ENCODE assay signal across 9 mouse cellular contexts in the genomic region with DNA sequence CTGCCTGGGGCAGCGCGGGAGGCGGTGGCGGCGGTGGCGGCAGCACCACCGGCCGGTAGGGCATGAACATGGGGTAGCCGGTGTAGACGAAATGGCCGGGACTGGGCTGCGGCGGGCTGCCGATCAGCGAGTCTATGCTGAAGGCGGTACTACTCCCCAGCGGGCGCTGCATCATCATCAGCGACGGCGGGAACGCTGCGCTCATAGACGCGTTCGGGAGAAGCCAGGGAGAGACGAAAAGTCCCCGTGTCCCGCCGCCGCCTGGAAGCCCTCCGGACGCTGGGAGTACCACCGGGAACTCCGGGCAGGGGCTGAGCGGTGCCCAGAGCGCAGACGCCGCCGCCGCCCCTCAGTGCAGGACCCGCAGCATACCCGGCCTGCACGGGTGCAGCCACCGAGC. TPM values are rescaled to one million over a fixed set of nuclear protein-coding genes. Genes with fewer than 3 reads are reported as not detected.
A peak's percentile ranks its signal among the peaks of the same experiment; 100 is the strongest.
DNase-seq lines count a peak whose midpoint lies in the region; ATAC-seq lines count a peak whose summit lies in the region.
"Had no signal": no experiment of that assay in that cellular context is flagged by ENCODE, and none has a peak within 500 bp of the region (broad histone marks: within the 10 kb centered on the region; RNA-seq: fewer than 3 reads in every experiment).

No protein-coding gene starts in this region.

- ATAC-seq in liver, embryonic 11.5 days (replicated peaks; ENCODE audit: low FRiP score): peak; percentile 40
- peak; percentile 27; the same call in 1 of the 2 replicates for ATAC-seq in embryonic facial prominence, embryonic 14.5 days (ENCODE audit: low read depth)
- peak; percentile 37 for ATAC-seq in intestine, embryonic 15.5 days
- ATAC-seq in neural tube, embryonic 13.5 days (ENCODE audit: low read depth): peak; percentile 46
- no peak for ATAC-seq in megakaryocyte progenitor cell, adult 5-6 weeks (replicated peaks; ENCODE audit: poor library complexity)

- H3K4me2 ChIP-seq in liver, embryonic 11.5 days: peak overlapping the region; percentile 85
- peak overlapping the region; percentile 76 for H3K4me2 ChIP-seq in embryonic facial prominence, embryonic 14.5 days (ENCODE audit: low read depth, low read length)
- H3K4me2 ChIP-seq in intestine, embryonic 15.5 days (replicated peaks): peak overlapping the region; percentile 88
- peak overlapping the region; percentile 80 for H3K4me2 ChIP-seq in neural tube, embryonic 13.5 days

- peaks cover 99% of the 10 kb centered on the region for H3K27me3 ChIP-seq in liver, embryonic 11.5 days (replicated peaks; ENCODE audit: control insufficient read depth, insufficient read depth, low read length)
- peaks cover 100% of the 10 kb centered on the region for H3K27me3 ChIP-seq in embryonic facial prominence, embryonic 14.5 days (replicated peaks; ENCODE audit: control insufficient read depth, insufficient read depth, low read length)
- H3K27me3 ChIP-seq in intestine, embryonic 15.5 days (replicated peaks): peaks cover 90% of the 10 kb centered on the region
- H3K27me3 ChIP-seq in neural tube, embryonic 13.5 days: peaks cover 80% of the 10 kb centered on the region

- peak overlapping the region; percentile 25 for H3K9ac ChIP-seq in liver, embryonic 11.5 days (ENCODE audit: low read depth, low read length)
- peak overlapping the region; percentile 41; the same call in 1 of the 2 replicates for H3K9ac ChIP-seq in embryonic facial prominence, embryonic 14.5 days (ENCODE audit: low read depth, low read length)
- H3K9ac ChIP-seq in intestine, embryonic 15.5 days: peak overlapping the region; percentile 17; the same call in 1 of the 2 replicates
- peak overlapping the region; percentile 89 for H3K9ac ChIP-seq in neural tube, embryonic 13.5 days

- peak overlapping the region; percentile 54 for H3K4me3 ChIP-seq in liver, embryonic 11.5 days (ENCODE audit: low read depth, low read length)
- peak overlapping the region; percentile 45 for H3K4me3 ChIP-seq in embryonic facial prominence, embryonic 14.5 days (ENCODE audit: low read depth, low read length)
- H3K4me3 ChIP-seq in intestine, embryonic 15.5 days (replicated peaks): peak overlapping the region; percentile 39
- H3K4me3 ChIP-seq in neural tube, embryonic 13.5 days: peak overlapping the region; percentile 64

- H3K27ac ChIP-seq in liver, embryonic 11.5 days (ENCODE audit: low read depth, low read length): no peak overlapping the region
- H3K27ac ChIP-seq in embryonic facial prominence, embryonic 14.5 days (replicated peaks; ENCODE audit: low read depth, low read length): no peak overlapping the region
- no peak overlapping the region for H3K27ac ChIP-seq in intestine, embryonic 15.5 days
- H3K27ac ChIP-seq in neural tube, embryonic 13.5 days (replicated peaks): peak overlapping the region; percentile 83

- DNase-seq in liver, embryonic 11.5 days (ENCODE audit: low spot score): no peak
- no peak for DNase-seq in liver
- no peak for DNase-seq in embryonic facial prominence, embryonic 14.5 days (ENCODE audit: low spot score)
- DNase-seq in frontal cortex, postnatal 25 days (ENCODE audit: low spot score in 2 of 2): no peak
- no peak for DNase-seq in right cerebral cortex, postnatal 4 days

- no peaks in the 10 kb centered on the region for H3K36me3 ChIP-seq in liver, embryonic 11.5 days (ENCODE audit: control insufficient read depth, insufficient read depth, low read length)
- H3K36me3 ChIP-seq in embryonic facial prominence, embryonic 14.5 days (ENCODE audit: control insufficient read depth, insufficient read depth, low read length): no peaks in the 10 kb centered on the region
- no peaks in the 10 kb centered on the region for H3K36me3 ChIP-seq in intestine, embryonic 15.5 days
- no peaks in the 10 kb centered on the region for H3K36me3 ChIP-seq in neural tube, embryonic 13.5 days

- H3K4me1 ChIP-seq in liver, embryonic 11.5 days (replicated peaks; ENCODE audit: control insufficient read depth, insufficient read depth, low read length): peaks cover 12% of the 10 kb centered on the region
- peaks cover 21% of the 10 kb centered on the region for H3K4me1 ChIP-seq in embryonic facial prominence, embryonic 14.5 days (ENCODE audit: control insufficient read depth, insufficient read depth, low read length)
- H3K4me1 ChIP-seq in intestine, embryonic 15.5 days (replicated peaks): peaks cover 27% of the 10 kb centered on the region
- H3K4me1 ChIP-seq in neural tube, embryonic 13.5 days (replicated peaks): peaks cover 98% of the 10 kb centered on the region

- WGBS in liver, embryonic 11.5 days: 1% methylated on average over 39 of the region's 45 CpGs
- 0% methylated on average over 22 of the region's 45 CpGs for WGBS in embryonic facial prominence, embryonic 14.5 days
- WGBS in intestine, embryonic 15.5 days: under 1% methylated on average over 45 of the region's 45 CpGs
- WGBS in neural tube, embryonic 13.5 days: under 1% methylated on average over 45 of the region's 45 CpGs

- no peaks in the 10 kb centered on the region for H3K9me3 ChIP-seq in liver, embryonic 11.5 days (ENCODE audit: control insufficient read depth, low read length)
- H3K9me3 ChIP-seq in embryonic facial prominence, embryonic 14.5 days (ENCODE audit: control insufficient read depth, low read length): no peaks in the 10 kb centered on the region
- no peaks in the 10 kb centered on the region for H3K9me3 ChIP-seq in intestine, embryonic 15.5 days
- no peaks in the 10 kb centered on the region for H3K9me3 ChIP-seq in neural tube, embryonic 13.5 days

RNA-seq across cellular contexts. Expression of gene Gbx2, which starts 0.4 kb away (rescaled TPM):
- 2.2 and 2.9 TPM in 2 replicates for polyA plus RNA-seq in liver, embryonic 11.5 days (2014; fragmentation: Nextera tagmentation; extraction: Ambion mirVana)
- 0.18 and 0.39 TPM in 2 replicates for polyA plus RNA-seq in embryonic facial prominence, embryonic 14.5 days (2014; fragmentation: Nextera tagmentation; extraction: Ambion mirVana)
- 0.09 and 0.15 TPM in 2 replicates for polyA plus RNA-seq in intestine, embryonic 15.5 days (2015; fragmentation: Nextera tagmentation; extraction: Ambion mirVana)
- 42.7 and 44.6 TPM in 2 replicates for polyA plus RNA-seq in neural tube, embryonic 13.5 days (2015; fragmentation: Nextera tagmentation; extraction: Ambion mirVana)
- total RNA-seq in megakaryocyte progenitor cell, adult 5-6 weeks (2015): 1.0 TPM in 2 replicates
- total RNA-seq in megakaryocyte progenitor cell, adult 5-6 weeks (2017): 0.12 and 0.98 TPM in 2 replicates
- total RNA-seq: adrenal gland, adult 18-20 months had no signal

Comparison
In these comparisons a context has a peak if more than half of its experiments do, and no peak if none do; other contexts are left out.
1. H3K9ac ChIP-seq: peak in every context shown above with its lines; median percentile 89 in neural tube, embryonic 13.5 days; 41 in embryonic facial prominence, embryonic 14.5 days; 25 in liver, embryonic 11.5 days; 17 in intestine, embryonic 15.5 days.
2. RNA of gene Gbx2, which starts 0.4 kb away (polyA plus RNA-seq): 42.7 to 44.6 TPM in neural tube, embryonic 13.5 days; 2.2 to 2.9 TPM in liver, embryonic 11.5 days, 0.18 to 0.39 TPM in embryonic facial prominence, embryonic 14.5 days and 0.09 to 0.15 TPM in intestine, embryonic 15.5 days; every median in the first group is over 10 times any median in the second.
3. Peak in every context shown above with its lines, with median percentiles within 50 percentile points of each other: H3K4me2 ChIP-seq and H3K4me3 ChIP-seq.